Mouse (Mus musculus) colon, adult 2 months (tissue): ENCODE data around the gene Olfr988. TPM values are rescaled to one million over a fixed set of nuclear protein-coding genes. Genes with fewer than 3 reads are reported as not detected.

Experiments
- polyA plus RNA-seq: library from polyadenylated mRNA; depleted of rRNA; stranded (reverse); fragments of >200 nt; gene quantifications from 2 replicates; pipeline ENCODE4 v1.2.3, GENCODE M21; 2012; rRNA removed

The Olfr988 gene
- polyA plus RNA-seq = not detected in 2 replicates

DNA sequence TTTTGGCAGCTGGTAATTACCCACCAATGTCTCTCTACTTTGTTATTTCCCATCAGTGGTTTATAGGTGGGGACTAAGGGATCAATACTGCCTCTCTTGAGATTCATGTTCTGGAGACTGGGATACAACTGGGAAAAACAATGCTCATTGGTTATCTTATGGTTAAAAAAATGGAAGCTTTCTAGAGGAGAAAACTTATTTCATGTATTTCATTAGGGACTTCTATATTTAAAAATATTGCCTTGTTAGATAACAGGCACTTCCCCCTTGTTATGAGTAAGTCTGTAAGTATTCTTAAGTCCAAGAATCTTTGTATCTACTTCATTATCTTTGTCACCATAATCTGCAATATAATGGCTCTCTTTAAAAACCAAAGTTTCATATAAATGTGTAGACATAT lies at the start of gene Olfr988:
Gene Olfr988 (minus strand): TSS at position 101 of the 400 bp plus-strand sequence.

DNA sequence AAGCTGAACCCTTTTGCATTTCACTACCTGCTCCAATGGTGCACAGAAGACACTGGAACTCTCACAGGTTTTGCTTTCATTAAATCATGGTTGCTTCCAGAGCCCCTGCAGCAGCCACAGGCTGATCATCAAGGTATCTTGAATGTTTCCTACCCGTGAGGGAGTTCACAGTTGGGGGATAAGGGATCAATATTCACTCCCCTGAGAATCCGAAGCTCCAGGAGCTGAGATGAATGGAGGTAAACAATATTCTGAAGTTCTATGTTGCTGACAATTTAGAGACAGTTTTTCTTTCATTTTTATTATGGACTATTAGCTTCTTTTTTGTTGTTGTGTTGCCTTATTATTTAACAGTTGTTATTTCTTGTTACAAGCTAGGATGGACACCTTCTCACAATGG lies 46.3 kb upstream of the Olfr988 start, which contains the start of gene Olfr992:
Gene Olfr992 (minus strand): TSS at position 101 of the 400 bp plus-strand sequence.

DNA sequence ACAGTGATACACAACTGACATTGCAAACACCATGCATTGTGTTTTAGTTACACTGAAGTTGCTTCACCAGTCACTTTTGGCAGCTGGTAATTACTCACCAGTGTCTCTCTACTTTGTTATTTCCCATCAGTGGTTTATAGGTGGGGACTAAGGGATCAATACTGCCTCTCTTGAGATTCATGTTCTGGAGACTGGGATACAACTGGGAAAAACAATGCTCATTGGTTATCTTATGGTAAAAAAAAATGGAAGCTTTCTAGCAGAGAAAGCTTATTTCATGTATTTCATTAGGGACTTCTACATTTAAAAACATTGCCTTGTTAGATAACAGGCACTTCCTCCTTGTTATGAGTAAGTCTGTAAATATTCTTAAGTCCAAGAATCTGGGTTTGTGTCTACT lies 23.8 kb downstream of the Olfr988 start, which contains the start of gene Olfr987:
Gene Olfr987 (minus strand): TSS at position 101 of the 400 bp plus-strand sequence.

Other genes starting within 250 kb of the Olfr988 start
- 3.3 and 4.9 TPM in 2 replicates for gene Aplnr, start 227.0 kb downstream of the Olfr988 start, polyA plus RNA-seq
- 1.1 and 1.2 TPM in 2 replicates for gene Lrrc55, start 166.0 kb downstream of the Olfr988 start, polyA plus RNA-seq
- gene Olfr987, start 23.9 kb downstream of the Olfr988 start, polyA plus RNA-seq = not detected in 2 replicates
- not detected in 2 replicates for gene Olfr992, start 46.2 kb upstream of the Olfr988 start, polyA plus RNA-seq
- gene Olfr993, start 51.6 kb upstream of the Olfr988 start, polyA plus RNA-seq = not detected in 2 replicates
- gene Olfr994, start 73.2 kb upstream of the Olfr988 start, polyA plus RNA-seq = not detected in 2 replicates
- not detected in 2 replicates for gene Olfr995, start 80.4 kb upstream of the Olfr988 start, polyA plus RNA-seq
- gene 4833423E24Rik, start 155.8 kb upstream of the Olfr988 start, polyA plus RNA-seq = not detected in 2 replicates
- not detected in 2 replicates for gene Olfr996, start 216.0 kb upstream of the Olfr988 start, polyA plus RNA-seq
- not detected in 2 replicates for gene Olfr998, start 225.7 kb upstream of the Olfr988 start, polyA plus RNA-seq
- not detected in 2 replicates for gene Olfr1000, start 248.7 kb upstream of the Olfr988 start, polyA plus RNA-seq